Mouse (Mus musculus) retina, adult 2 months (tissue): ENCODE measurements around the gene Gnb1l.

Experiments used
- DNase-seq: peaks from one replicate; pipeline ENCODE4 v3.0.0-alpha.2; 2012; ENCODE audit warnings: low read depth, low spot score

Gnb1l gene

GRCm38 (mm10) chr16:18586076-18586905 lies 87.8 kb downstream of the Gnb1l start:
- DNase-seq, result no peak

- no peak for DNase-seq
Measured at GRCm38 (mm10) chr16:18586906-18587546, 88.5 kb downstream of the Gnb1l start.

GRCm38 (mm10) chr16:18587847-18588737 lies 89.6 kb downstream of the Gnb1l start:
- no peak for DNase-seq

- no peak for DNase-seq
Measured at GRCm38 (mm10) chr16:18588738-18589055, 90.2 kb downstream of the Gnb1l start.

- no peak for DNase-seq
Measured at GRCm38 (mm10) chr16:18589080-18589621, 90.6 kb downstream of the Gnb1l start.

- DNase-seq, result no peak
Measured at GRCm38 (mm10) chr16:18589804-18590790, 91.6 kb downstream of the Gnb1l start, which contains the start of gene Tbx1. TSS of gene Tbx1 (minus strand) at chr16:18590671.

- DNase-seq, result no peak
Measured at GRCm38 (mm10) chr16:18591047-18592018, 92.8 kb downstream of the Gnb1l start.

GRCm38 (mm10) chr16:18593930-18594329 lies 95.4 kb downstream of the Gnb1l start:
- no peak for DNase-seq

- DNase-seq, result no peak
Measured at GRCm38 (mm10) chr16:18596255-18596654, 97.7 kb downstream of the Gnb1l start.

GRCm38 (mm10) chr16:18598006-18598405 lies 99.5 kb downstream of the Gnb1l start:
- no peak for DNase-seq

GRCm38 (mm10) chr16:18601447-18601846 lies 102.9 kb downstream of the Gnb1l start:
- no peak for DNase-seq

- no peak for DNase-seq
Measured at GRCm38 (mm10) chr16:18604267-18604701, 105.8 kb downstream of the Gnb1l start.

- no peak for DNase-seq
Measured at GRCm38 (mm10) chr16:18605705-18606104, 107.2 kb downstream of the Gnb1l start.

- DNase-seq, result no peak
Measured at GRCm38 (mm10) chr16:18608226-18608625, 109.7 kb downstream of the Gnb1l start.

GRCm38 (mm10) chr16:18609099-18609498 lies 110.6 kb downstream of the Gnb1l start:
- no peak for DNase-seq

- DNase-seq, result no peak
Measured at GRCm38 (mm10) chr16:18611752-18612151, 113.2 kb downstream of the Gnb1l start.

GRCm38 (mm10) chr16:18613301-18613700 lies 114.8 kb downstream of the Gnb1l start:
- DNase-seq, result no peak
